Mouse (Mus musculus) MEL (cell line): ENCODE data around the gene Gramd1a. TPM values are rescaled to one million over a fixed set of nuclear protein-coding genes. Genes with fewer than 3 reads are reported as not detected.

Source experiments
- DNase-seq: peaks from one replicate; pipeline ENCODE4 v3.0.0; 2011; ENCODE audit warnings: low read depth, low spot score
- H3K27ac ChIP-seq: 2 replicates; pipeline ENCODE4 v1.5.1; 2012; ENCODE audit warnings: low read depth, mild to moderate bottlenecking, control low read depth, low read length, moderate library complexity; ENCODE audit not compliant: control insufficient read depth
- H3K27me3 ChIP-seq, 2 experiments: fragments of 150-350 bp in 1 of 2; sonication (generic) in 1 of 2; 2 replicates each; pipeline ENCODE4 v1.6.1; 2012; ENCODE audit warnings: low read length in 2 of 2, mild to moderate bottlenecking in 2 of 2, improper control_type of control experiment in 1 of 2, moderate library complexity in 1 of 2; ENCODE audit not compliant: insufficient read depth in 2 of 2, control insufficient read depth in 1 of 2
- H3K36me3 ChIP-seq, 2 experiments: 2 replicates each; pipeline ENCODE4 v1.6.1; 2012 to 2014; ENCODE audit warnings: low read length in 2 of 2, improper control_type of control experiment in 1 of 2, inconsistent platforms in 1 of 2, mild to moderate bottlenecking in 1 of 2; ENCODE audit not compliant: insufficient read depth in 2 of 2, control insufficient read depth in 1 of 2
- H3K4me1 ChIP-seq, 2 experiments: fragments of 150-350 bp in 1 of 2; sonication (generic) in 1 of 2; 2 replicates each; pipeline ENCODE4 v1.6.1; 2012; ENCODE audit warnings: low read length in 2 of 2, improper control_type of control experiment in 1 of 2, mild to moderate bottlenecking in 1 of 2; ENCODE audit not compliant: insufficient read depth in 2 of 2, control insufficient read depth in 1 of 2
- H3K4me3 ChIP-seq, 2 experiments: fragments of 150-350 bp in 1 of 2; sonication (generic) in 1 of 2; 2 replicates each; pipeline ENCODE4 v1.5.1; 2012; ENCODE audit warnings: low read depth in 2 of 2, low read length in 2 of 2, mild to moderate bottlenecking in 2 of 2, moderate library complexity in 2 of 2, control low read depth in 1 of 2, improper control_type of control experiment in 1 of 2; ENCODE audit not compliant: control insufficient read depth in 1 of 2, insufficient read depth in 1 of 2
- H3K79me2 ChIP-seq: 2 replicates; pipeline ENCODE4 v1.6.1; 2012; ENCODE audit warnings: mild to moderate bottlenecking, low read length, moderate library complexity; ENCODE audit not compliant: control insufficient read depth, poor library complexity, insufficient read depth
- H3K9ac ChIP-seq: 2 replicates; pipeline ENCODE4 v1.6.1; 2012; ENCODE audit warnings: low read depth, mild to moderate bottlenecking, control low read depth, low read length, moderate library complexity; ENCODE audit not compliant: control insufficient read depth, poor library complexity, severe bottlenecking
- H3K9me3 ChIP-seq: fragments of 150-350 bp; sonication (generic); replicated peaks from 2 replicates; pipeline ENCODE4 v1.6.1; 2012; ENCODE audit warnings: mild to moderate bottlenecking, low read length, improper control_type of control experiment, moderate library complexity; ENCODE audit not compliant: insufficient read depth
- BHLHE40 ChIP-seq: IDR thresholded peaks from 2 replicates; pipeline ENCODE4 v1.6.1; 2012; ENCODE audit warnings: low read depth, mild to moderate bottlenecking, inconsistent platforms, low read length, improper control_type of control experiment, borderline replicate concordance
- CHD1 ChIP-seq: IDR thresholded peaks from 2 replicates; pipeline ENCODE4 v1.6.1; 2012; ENCODE audit warnings: low read depth, mild to moderate bottlenecking, inconsistent platforms, low read length, improper control_type of control experiment
- CHD2 ChIP-seq: IDR thresholded peaks from 2 replicates; pipeline ENCODE4 v1.6.1; 2011; ENCODE audit warnings: low read length, improper control_type of control experiment
- CTCF ChIP-seq, 3 experiments: IDR thresholded peaks in 2 of 3; conservative IDR thresholded peaks in 1 of 3; 2 replicates each; pipeline ENCODE4 v1.5.1; 2011 to 2012; ENCODE audit warnings: low read length in 3 of 3, low read depth in 2 of 3, mild to moderate bottlenecking in 2 of 3, improper control_type of control experiment in 1 of 3, inconsistent platforms in 1 of 3, mixed read lengths in 1 of 3, moderate library complexity in 1 of 3; ENCODE audit not compliant: control insufficient read depth in 1 of 3, insufficient read depth in 1 of 3, poor library complexity in 1 of 3, severe bottlenecking in 1 of 3
- ELF1 ChIP-seq: IDR thresholded peaks from 2 replicates; pipeline ENCODE4 v1.6.1; 2014; ENCODE audit warnings: low read depth, mild to moderate bottlenecking, inconsistent platforms, low read length, improper control_type of control experiment, moderate library complexity
- EP300 ChIP-seq, 2 experiments: IDR thresholded peaks; 2 replicates each; pipeline ENCODE4 v1.6.1; 2011; ENCODE audit warnings: improper control_type of control experiment in 2 of 2, low read length in 2 of 2, low read depth in 1 of 2, mild to moderate bottlenecking in 1 of 2
- ETS1 ChIP-seq: IDR thresholded peaks from 2 replicates; pipeline ENCODE4 v1.6.1; 2012; ENCODE audit warnings: low read depth, mild to moderate bottlenecking, inconsistent platforms, low read length, improper control_type of control experiment, moderate library complexity
- GABPA ChIP-seq: IDR thresholded peaks from 2 replicates; pipeline ENCODE4 v1.6.1; 2012; ENCODE audit warnings: low read depth, mild to moderate bottlenecking, inconsistent platforms, low read length, improper control_type of control experiment, moderate library complexity
- GATA1 ChIP-seq: IDR thresholded peaks from 2 replicates; pipeline ENCODE4 v1.6.1; 2011; ENCODE audit warnings: low read depth, low read length, improper control_type of control experiment
- JUND ChIP-seq: IDR thresholded peaks from 2 replicates; pipeline ENCODE4 v1.6.1; 2011; ENCODE audit warnings: low read depth, mild to moderate bottlenecking, improper control_type of control experiment, low read length
- KAT2A ChIP-seq: conservative IDR thresholded peaks from 2 replicates; pipeline ENCODE4 v1.6.1; 2012; ENCODE audit warnings: low read depth, low read length, improper control_type of control experiment, inconsistent platforms
- MAX ChIP-seq: IDR thresholded peaks from 2 replicates; pipeline ENCODE4 v1.6.1; 2011; ENCODE audit warnings: low read length, improper control_type of control experiment
- MYB ChIP-seq: IDR thresholded peaks from 2 replicates; pipeline ENCODE4 v1.6.1; 2011; ENCODE audit warnings: mild to moderate bottlenecking, low read depth, low read length, improper control_type of control experiment
- NELFE ChIP-seq: IDR thresholded peaks from 2 replicates; pipeline ENCODE4 v1.6.1; 2011; ENCODE audit warnings: low read depth, low read length, improper control_type of control experiment
- NRF1 ChIP-seq: IDR thresholded peaks from 2 replicates; pipeline ENCODE4 v1.6.1; 2014; ENCODE audit warnings: low read depth, mild to moderate bottlenecking, inconsistent platforms, low read length, improper control_type of control experiment, moderate library complexity; ENCODE audit not compliant: poor library complexity, insufficient read depth, severe bottlenecking
- POLR2AphosphoS2 ChIP-seq: IDR thresholded peaks from 2 replicates; pipeline ENCODE4 v1.6.1; 2011; ENCODE audit warnings: low read length, improper control_type of control experiment
- RCOR1 ChIP-seq: IDR thresholded peaks from 2 replicates; pipeline ENCODE4 v1.6.1; 2012; ENCODE audit warnings: low read depth, mild to moderate bottlenecking, inconsistent platforms, low read length, improper control_type of control experiment
- SIN3A ChIP-seq: IDR thresholded peaks from 2 replicates; pipeline ENCODE4 v1.6.1; 2012; ENCODE audit warnings: low read length, improper control_type of control experiment, inconsistent platforms
- TBP ChIP-seq: IDR thresholded peaks from 2 replicates; pipeline ENCODE4 v1.8.0; 2011; ENCODE audit warnings: low read depth, low read length, improper control_type of control experiment
- UBTF ChIP-seq: IDR thresholded peaks from 2 replicates; pipeline ENCODE4 v1.6.1; 2012; ENCODE audit warnings: low read depth, mild to moderate bottlenecking, inconsistent platforms, low read length, improper control_type of control experiment, moderate library complexity, borderline replicate concordance; ENCODE audit not compliant: insufficient read depth
- USF1 ChIP-seq: IDR thresholded peaks from 2 replicates; pipeline ENCODE4 v1.6.1; 2014; ENCODE audit warnings: low read depth, mild to moderate bottlenecking, inconsistent platforms, low read length, improper control_type of control experiment, moderate library complexity
- USF2 ChIP-seq, 2 experiments: IDR thresholded peaks; 2 replicates each; pipeline ENCODE4 v1.6.1; 2011 to 2012; ENCODE audit warnings: improper control_type of control experiment in 2 of 2, low read length in 2 of 2, borderline replicate concordance in 1 of 2, inconsistent platforms in 1 of 2, low read depth in 1 of 2, mild to moderate bottlenecking in 1 of 2; ENCODE audit not compliant: insufficient read depth in 1 of 2
- ZMIZ1 ChIP-seq: IDR thresholded peaks from 2 replicates; pipeline ENCODE4 v1.6.1; 2012; ENCODE audit warnings: low read depth, mild to moderate bottlenecking, inconsistent platforms, low read length, improper control_type of control experiment, moderate library complexity
- polyA plus RNA-seq, 2 experiments: library from polyadenylated mRNA; stranded (reverse) in 1 of 2; unstranded in 1 of 2; fragments of >175 nt in 1 of 2; fragments of >200 nt in 1 of 2; gene quantifications; 2 replicates each; pipeline versions ENCODE4 v1.2.1 to v1.2.4; 2012; ENCODE audit warnings: low replicate concordance in 2 of 2, low read depth in 1 of 2; ENCODE audit not compliant: insufficient read length in 2 of 2, insufficient read depth in 1 of 2, missing spikeins in 1 of 2
- total RNA-seq: library from RNA; depleted of rRNA; stranded (reverse); fragments of 300-350 nt; gene quantifications from 2 replicates; pipeline ENCODE4 v1.2.3, GENCODE M21; 2012

The Gramd1a gene
- total and polyA plus RNA-seq, 3 experiments, result 21.8 to 65.7 TPM; not detected in 1

DNA sequence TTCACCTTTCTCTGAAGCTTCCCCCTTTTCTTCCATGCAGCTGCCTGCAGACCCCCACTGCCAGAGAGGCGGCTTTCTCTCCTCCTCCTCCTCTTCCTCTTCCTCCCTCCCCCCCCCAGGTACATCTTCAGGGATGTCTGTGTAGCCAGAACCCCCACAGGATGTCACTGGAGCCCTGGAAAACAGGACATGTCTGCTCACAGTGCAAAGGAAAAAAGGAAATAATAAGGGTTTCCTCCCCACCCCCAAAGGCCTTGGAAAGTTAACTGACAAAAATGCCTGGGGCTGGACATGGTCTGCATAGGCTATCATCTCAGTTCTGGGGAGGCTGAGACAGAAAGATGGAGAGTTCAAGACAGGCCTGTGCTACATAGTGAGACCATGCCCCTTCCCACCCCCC, 74.6 kb downstream of the Gramd1a start:
- TF ChIP-seq RCOR1 (no peak), POLR2AphosphoS2 (no peak), MAX (no peak), CTCF (IDR thresholded peaks at IDR 0.05 in 2 of 3, conservative IDR thresholded peaks at IDR 0.05 in 1 of 3; ENCODE audit: control insufficient read depth in 1 of 3, insufficient read depth in 1 of 3, low read depth in 2 of 3, low read length in 3 of 3, poor library complexity in 1 of 3, severe bottlenecking in 1 of 3) (no peak), MYB (no peak), JUND (no peak), CHD1 (no peak), BHLHE40 (no peak), USF2 (IDR thresholded peaks at IDR 0.05; ENCODE audit: borderline replicate concordance in 1 of 2, insufficient read depth in 1 of 2, low read depth in 1 of 2, low read length in 2 of 2) (no peak), ZMIZ1 (no peak), NELFE (no peak), NRF1 (no peak)
- TF ChIP-seq, all 39 proteins: peak for 0
- no peak overlapping the region for H3K4me3 ChIP-seq

DNA sequence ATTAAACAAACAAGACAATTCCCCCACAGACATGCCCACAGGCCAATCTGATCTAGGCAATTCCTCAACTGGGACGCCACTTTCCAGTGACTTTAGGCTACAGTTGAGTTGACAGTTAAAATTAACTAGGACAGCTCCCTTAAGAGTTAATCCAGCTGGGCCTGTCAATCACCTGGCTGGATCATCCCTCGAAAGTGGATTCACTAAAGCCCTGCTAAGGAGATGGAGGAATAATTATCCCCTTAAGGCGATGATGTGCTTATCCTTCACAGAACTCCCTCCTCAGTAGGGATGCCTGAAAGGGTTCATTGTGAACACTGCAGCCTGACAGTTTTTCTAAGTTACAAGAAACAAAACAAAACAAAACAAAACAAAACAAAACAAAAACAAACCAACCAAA, 75.1 kb downstream of the Gramd1a start:
- Histone ChIP-seq H3K36me3 (no peaks in the 10 kb centered on the region), H3K4me3 (no peak overlapping the region), H3K79me2 (no peaks in the 10 kb centered on the region), H3K27me3 (peaks cover 3 to 11% of the 10 kb centered on the region in 2 experiments; a peak in 3 of 4 replicates), H3K27ac (no peak overlapping the region), H3K9ac (no peak overlapping the region), H3K4me1 (no peaks in the 10 kb centered on the region), H3K9me3 (no peaks in the 10 kb centered on the region)
- no peak for DNase-seq
- TF ChIP-seq ETS1 (no peak), KAT2A (no peak), EP300 (IDR thresholded peaks at IDR 0.05; ENCODE audit: low read depth in 1 of 2, low read length in 2 of 2) (no peak), MYB (no peak), SIN3A (no peak), USF1 (no peak), JUND (no peak), TBP (no peak), ZMIZ1 (no peak), CHD2 (no peak), UBTF (no peak), USF2 (IDR thresholded peaks at IDR 0.05; ENCODE audit: borderline replicate concordance in 1 of 2, insufficient read depth in 1 of 2, low read depth in 1 of 2, low read length in 2 of 2) (no peak), CTCF (IDR thresholded peaks at IDR 0.05 in 2 of 3, conservative IDR thresholded peaks at IDR 0.05 in 1 of 3; ENCODE audit: control insufficient read depth in 1 of 3, insufficient read depth in 1 of 3, low read depth in 2 of 3, low read length in 3 of 3, poor library complexity in 1 of 3, severe bottlenecking in 1 of 3) (no peak), ELF1 (no peak), MAX (no peak), CHD1 (no peak), RCOR1 (no peak), GATA1 (no peak), GABPA (no peak)

More for the DNA sequence above, 74.6 kb downstream of the Gramd1a start:
- H3K27ac ChIP-seq, result no peak overlapping the region
- no peak overlapping the region for H3K9ac ChIP-seq
- no peaks in the 10 kb centered on the region for H3K4me1 ChIP-seq
- no peaks in the 10 kb centered on the region for H3K9me3 ChIP-seq
- no peak for DNase-seq
- peaks cover 3 to 11% of the 10 kb centered on the region in 2 experiments for H3K27me3 ChIP-seq
- no peaks in the 10 kb centered on the region for H3K36me3 ChIP-seq
- no peaks in the 10 kb centered on the region for H3K79me2 ChIP-seq
